Mouse (Mus musculus) heart, embryonic 10.5 days (tissue): ENCODE data around the gene March10. TPM values are rescaled to one million over a fixed set of nuclear protein-coding genes. Genes with fewer than 3 reads are reported as not detected.

ENCODE experiments used
- DNase-seq: peaks from one replicate; pipeline ENCODE4 v3.0.0-alpha.2; 2017; ENCODE audit warnings: low spot score
- H3K27ac ChIP-seq: fragments of 300-500 bp; sonication (generic); 2 replicates; pipeline ENCODE4 v1.5.1; 2016; ENCODE audit warnings: mild to moderate bottlenecking
- H3K27me3 ChIP-seq: fragments of 300-500 bp; sonication (generic); 2 replicates; pipeline ENCODE4 v1.6.1; 2016; ENCODE audit warnings: mild to moderate bottlenecking; ENCODE audit not compliant: poor library complexity, insufficient read depth, severe bottlenecking
- H3K36me3 ChIP-seq: fragments of 300-500 bp; sonication (generic); 2 replicates; pipeline ENCODE4 v1.6.1; 2016; ENCODE audit warnings: mild to moderate bottlenecking, moderate library complexity
- H3K4me1 ChIP-seq: fragments of 300-500 bp; sonication (generic); 2 replicates; pipeline ENCODE4 v1.6.1; 2016; ENCODE audit warnings: mild to moderate bottlenecking
- H3K4me3 ChIP-seq: fragments of 300-500 bp; sonication (generic); 2 replicates; pipeline ENCODE4 v1.5.1; 2016; ENCODE audit warnings: mild to moderate bottlenecking, moderate library complexity
- H3K9me3 ChIP-seq: fragments of 300-500 bp; sonication (generic); 2 replicates; pipeline ENCODE4 v1.6.1; 2016; ENCODE audit warnings: mild to moderate bottlenecking, moderate library complexity
- WGBS: fragments of 180-500 bp; shearing (Covaris S2); methylation state at CpG from one replicate; pipeline ENCODE4 v1.1.7; 2016; 5-methylcytosine and 5-hydroxymethylcytosine counted together
- polyA plus RNA-seq: library from polyadenylated mRNA; unstranded; fragments of >200 nt; fragmentation: Nextera tagmentation; extraction: Ambion mirVana; gene quantifications from 2 replicates; pipeline ENCODE4 v1.2.1, GENCODE M21; 2016

Gene March10
- polyA plus RNA-seq, 1 experiment from 2014 or later: 0.40 TPM

GRCm38 (mm10) chr11:105438907-105439306, 17.6 kb downstream of the March10 start:
- H3K27me3 ChIP-seq: no peaks in the 10 kb centered on the region
- H3K4me1 ChIP-seq: peaks cover 13% of the 10 kb centered on the region
- no peak for DNase-seq
- H3K4me3 ChIP-seq: no peak overlapping the region
- no peaks in the 10 kb centered on the region for H3K9me3 ChIP-seq
- H3K36me3 ChIP-seq: no peaks in the 10 kb centered on the region
- no peak overlapping the region for H3K27ac ChIP-seq
- 68% methylated on average over 7 of the region's 7 CpGs for WGBS

- H3K27ac ChIP-seq: no peak overlapping the region
- no peak overlapping the region for H3K4me3 ChIP-seq
- H3K27me3 ChIP-seq: 0 out of 2 replicates have a peak, but pooled peaks cover 4% of the 10 kb centered on the region
- 69% methylated on average over 5 of the region's 5 CpGs for WGBS
- peaks cover 10% of the 10 kb centered on the region; the same call in 1 of the 2 replicates for H3K4me1 ChIP-seq
- no peaks in the 10 kb centered on the region for H3K36me3 ChIP-seq
- no peaks in the 10 kb centered on the region for H3K9me3 ChIP-seq
- no peak for DNase-seq
Measured at GRCm38 (mm10) chr11:105426441-105426840, 30.1 kb downstream of the March10 start.

- WGBS: 86% methylated on average over 4 of the region's 4 CpGs
- DNase-seq: no peak
- Histone ChIP-seq H3K36me3 (no peaks in the 10 kb centered on the region), H3K9me3 (no peaks in the 10 kb centered on the region), H3K4me3 (no peak overlapping the region), H3K27me3 (0 out of 2 replicates have a peak, but pooled peaks cover 4% of the 10 kb centered on the region), H3K4me1 (peaks cover 21% of the 10 kb centered on the region), H3K27ac (peak overlapping the region; percentile 29; the same call in 1 of the 2 replicates)
Measured at GRCm38 (mm10) chr11:105424643-105425042, 31.9 kb downstream of the March10 start.

- no peaks in the 10 kb centered on the region for H3K36me3 ChIP-seq
- H3K4me3 ChIP-seq: no peak overlapping the region
- WGBS: 42% methylated on average over 7 of the region's 7 CpGs
- no peaks in the 10 kb centered on the region for H3K9me3 ChIP-seq
- H3K27ac ChIP-seq: 0 out of 2 replicates have a peak overlapping the region, but pooled peaks have one; percentile 31
- H3K27me3 ChIP-seq: 0 out of 2 replicates have a peak, but pooled peaks cover 4% of the 10 kb centered on the region
- DNase-seq: no peak
- H3K4me1 ChIP-seq: peaks cover 21% of the 10 kb centered on the region
Measured at GRCm38 (mm10) chr11:105420671-105421450, 35.7 kb downstream of the March10 start.

GRCm38 (mm10) chr11:105419946-105420345, 36.6 kb downstream of the March10 start:
- DNase-seq: no peak
- no peak overlapping the region for H3K4me3 ChIP-seq
- H3K4me1 ChIP-seq: peaks cover 19% of the 10 kb centered on the region
- 0 out of 2 replicates have a peak, but pooled peaks cover 4% of the 10 kb centered on the region for H3K27me3 ChIP-seq
- no peaks in the 10 kb centered on the region for H3K9me3 ChIP-seq
- no peak overlapping the region for H3K27ac ChIP-seq
- H3K36me3 ChIP-seq: no peaks in the 10 kb centered on the region
- WGBS: 79% methylated on average over 7 of the region's 7 CpGs

- H3K4me1 ChIP-seq: no peaks in the 10 kb centered on the region
- no peak for DNase-seq
- no peak overlapping the region for H3K4me3 ChIP-seq
- no peaks in the 10 kb centered on the region for H3K27me3 ChIP-seq
- no peaks in the 10 kb centered on the region for H3K36me3 ChIP-seq
- H3K9me3 ChIP-seq: no peaks in the 10 kb centered on the region
- 85% methylated on average over 1 of the region's 1 CpGs for WGBS
- H3K27ac ChIP-seq: no peak overlapping the region
Measured at GRCm38 (mm10) chr11:105414009-105414408, 42.5 kb downstream of the March10 start.

- H3K27me3 ChIP-seq: no peaks in the 10 kb centered on the region
- no peak overlapping the region for H3K4me3 ChIP-seq
- DNase-seq: no peak
- H3K27ac ChIP-seq: no peak overlapping the region
- H3K9me3 ChIP-seq: no peaks in the 10 kb centered on the region
- H3K36me3 ChIP-seq: no peaks in the 10 kb centered on the region
- WGBS: 88% methylated on average over 11 of the region's 11 CpGs
- peaks cover 5% of the 10 kb centered on the region for H3K4me1 ChIP-seq
Measured at GRCm38 (mm10) chr11:105409408-105409807, 47.1 kb downstream of the March10 start.

GRCm38 (mm10) chr11:105407846-105408441, 48.6 kb downstream of the March10 start:
- 75% methylated on average over 6 of the region's 6 CpGs for WGBS

GRCm38 (mm10) chr11:105402355-105402754, 54.2 kb downstream of the March10 start:
- no peak for DNase-seq
- 37% methylated on average over 9 of the region's 9 CpGs for WGBS
- Histone ChIP-seq H3K4me3 (no peak overlapping the region), H3K9me3 (no peaks in the 10 kb centered on the region), H3K4me1 (peaks cover 20% of the 10 kb centered on the region), H3K27me3 (peaks cover 10% of the 10 kb centered on the region; the same call in 1 of the 2 replicates), H3K36me3 (no peaks in the 10 kb centered on the region), H3K27ac (no peak overlapping the region)

More at GRCm38 (mm10) chr11:105407846-105408441, 48.6 kb downstream of the March10 start:
- H3K9me3 ChIP-seq: no peaks in the 10 kb centered on the region
- H3K36me3 ChIP-seq: no peaks in the 10 kb centered on the region
- no peak for DNase-seq
- no peaks in the 10 kb centered on the region for H3K27me3 ChIP-seq
- no peak overlapping the region for H3K27ac ChIP-seq
- no peak overlapping the region for H3K4me3 ChIP-seq
- H3K4me1 ChIP-seq: peaks cover 7% of the 10 kb centered on the region

- Histone ChIP-seq H3K9me3 (no peaks in the 10 kb centered on the region; the same call in none of the 2 replicates), H3K4me3 (no peak overlapping the region), H3K4me1 (peaks cover 11% of the 10 kb centered on the region; the same call in 1 of the 2 replicates), H3K36me3 (no peaks in the 10 kb centered on the region), H3K27me3 (no peaks in the 10 kb centered on the region), H3K27ac (no peak overlapping the region)
- 85% methylated on average over 7 of the region's 7 CpGs for WGBS
- no peak for DNase-seq
Measured at GRCm38 (mm10) chr11:105390290-105390689, 66.2 kb downstream of the March10 start.

- no peaks in the 10 kb centered on the region for H3K9me3 ChIP-seq
- no peak for DNase-seq
- H3K27me3 ChIP-seq: no peaks in the 10 kb centered on the region
- 71% methylated on average over 2 of the region's 2 CpGs for WGBS
- no peak overlapping the region for H3K27ac ChIP-seq
- H3K36me3 ChIP-seq: peaks cover 8% of the 10 kb centered on the region; the same call in 1 of the 2 replicates
- peaks cover 11% of the 10 kb centered on the region; the same call in 1 of the 2 replicates for H3K4me1 ChIP-seq
- H3K4me3 ChIP-seq: no peak overlapping the region
Measured at GRCm38 (mm10) chr11:105388636-105389035, 67.9 kb downstream of the March10 start.

- 89% methylated on average over 9 of the region's 9 CpGs for WGBS
- Histone ChIP-seq H3K4me1 (0 out of 2 replicates have a peak, but pooled peaks cover 6% of the 10 kb centered on the region), H3K27me3 (no peaks in the 10 kb centered on the region), H3K27ac (no peak overlapping the region), H3K4me3 (no peak overlapping the region), H3K9me3 (no peaks in the 10 kb centered on the region), H3K36me3 (peaks cover 8% of the 10 kb centered on the region; the same call in 1 of the 2 replicates)
- no peak for DNase-seq
Measured at GRCm38 (mm10) chr11:105385266-105385665, 71.3 kb downstream of the March10 start.

- Histone ChIP-seq H3K27ac (peak overlapping the region; percentile 78; the same call in 1 of the 2 replicates), H3K4me3 (no peak overlapping the region), H3K4me1 (peaks cover 51% of the 10 kb centered on the region), H3K9me3 (no peaks in the 10 kb centered on the region), H3K36me3 (no peaks in the 10 kb centered on the region), H3K27me3 (no peaks in the 10 kb centered on the region)
- 91% methylated on average over 1 of the region's 1 CpGs for WGBS
- DNase-seq: no peak
Measured at GRCm38 (mm10) chr11:105375821-105376235, 80.7 kb downstream of the March10 start.
